Mouse (Mus musculus) CD4-positive helper T cell, adult 2 months (primary cell): Measurements from ENCODE around the gene Prkaca.
"Not testable (repeated sequence)": the region's sequence is repeated elsewhere in the genome, so short reads cannot be mapped to it uniquely, and the experiment has no call there.

Experiments used
- DNase-seq: peaks from one replicate; pipeline ENCODE4 v3.0.0-alpha.2; 2012; ENCODE audit warnings: low read depth, missing footprints, low spot score

Prkaca gene

DNA sequence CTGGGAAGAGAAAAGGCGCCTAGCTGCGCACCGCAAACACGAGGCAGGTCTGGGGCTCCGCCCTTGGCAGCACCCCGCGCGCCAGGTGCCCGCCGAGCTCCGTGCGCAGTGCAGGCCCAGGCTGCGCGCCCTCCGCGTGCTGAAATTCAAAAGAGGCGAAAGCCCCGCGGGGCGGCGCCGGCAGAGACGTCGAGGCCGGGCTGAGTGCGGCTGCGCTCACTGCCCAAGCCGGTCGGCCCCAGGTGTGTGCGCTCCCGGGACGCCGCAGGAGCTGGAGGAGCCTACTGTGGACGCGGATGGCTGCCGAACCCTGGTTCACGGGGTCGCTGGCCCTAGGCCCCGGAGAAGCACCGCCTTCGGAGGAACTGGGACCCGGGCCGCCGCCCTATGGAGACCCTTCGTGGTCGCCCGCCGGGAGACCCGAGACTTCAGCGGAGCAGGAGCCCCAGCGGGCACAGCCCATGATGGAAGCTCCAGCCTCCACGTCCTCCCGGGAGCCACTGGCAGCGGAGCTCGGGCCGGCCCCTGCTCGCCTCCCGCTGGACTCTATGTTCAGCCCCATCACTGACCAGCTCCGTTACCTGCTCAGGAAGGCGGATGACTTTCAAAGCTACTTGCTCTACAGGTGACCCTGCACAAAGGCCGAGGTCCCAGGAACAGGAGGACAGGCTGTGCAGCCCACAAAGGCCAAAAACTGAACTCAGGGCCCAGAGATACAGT is 28.6 kb downstream of the Prkaca start, which contains the start of gene 1700067K01Rik:
1700067K01Rik (plus strand) TSS at position 222 of the 720 bp plus-strand sequence.
- DNase-seq: no peak

- DNase-seq: no peak
Observed at GRCm38 (mm10) chr8:84002957-84003611, 30.3 kb downstream of the Prkaca start.

- no peak for DNase-seq
Observed at GRCm38 (mm10) chr8:84003612-84004246, 30.9 kb downstream of the Prkaca start.

GRCm38 (mm10) chr8:84004533-84005201 is 31.9 kb downstream of the Prkaca start:
- peak; percentile 98 for DNase-seq

- not testable (repeated sequence) for DNase-seq
Observed at GRCm38 (mm10) chr8:84005502-84005901, 32.7 kb downstream of the Prkaca start.

GRCm38 (mm10) chr8:84008362-84008761 is 35.6 kb downstream of the Prkaca start:
- no peak for DNase-seq

GRCm38 (mm10) chr8:84009876-84010275 is 37.1 kb downstream of the Prkaca start:
- peak; percentile 79 for DNase-seq

- DNase-seq: peak; percentile 82
Observed at GRCm38 (mm10) chr8:84010625-84011611, 38.1 kb downstream of the Prkaca start.

- peak; percentile 67 for DNase-seq
Observed at GRCm38 (mm10) chr8:84011705-84012498, 39.1 kb downstream of the Prkaca start, which contains the start of gene 2210011C24Rik. TSS of gene 2210011C24Rik (minus strand) at chr8:84012171.

- no peak for DNase-seq
Observed at GRCm38 (mm10) chr8:84012499-84013165, 39.8 kb downstream of the Prkaca start.

DNA sequence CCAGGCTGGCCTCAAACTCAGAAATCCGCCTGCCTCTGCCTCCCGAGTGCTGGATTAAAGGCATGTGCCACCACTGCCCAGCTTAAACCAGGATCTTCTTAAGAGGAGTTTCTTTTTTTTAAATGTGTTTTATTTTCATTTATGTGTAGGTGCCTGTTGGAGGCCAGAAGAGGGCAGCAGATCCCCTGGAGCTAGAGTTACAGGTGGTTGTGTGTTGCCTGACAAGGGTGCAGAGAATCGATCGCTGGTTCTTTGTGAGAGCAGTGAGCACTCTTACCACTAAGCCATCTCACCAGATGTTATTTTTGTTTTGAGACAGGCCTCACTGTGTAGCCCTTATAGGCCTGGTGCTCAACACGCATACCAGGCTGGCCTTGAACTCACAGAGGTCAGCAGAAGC is 43.0 kb downstream of the Prkaca start:
- no peak for DNase-seq

DNA sequence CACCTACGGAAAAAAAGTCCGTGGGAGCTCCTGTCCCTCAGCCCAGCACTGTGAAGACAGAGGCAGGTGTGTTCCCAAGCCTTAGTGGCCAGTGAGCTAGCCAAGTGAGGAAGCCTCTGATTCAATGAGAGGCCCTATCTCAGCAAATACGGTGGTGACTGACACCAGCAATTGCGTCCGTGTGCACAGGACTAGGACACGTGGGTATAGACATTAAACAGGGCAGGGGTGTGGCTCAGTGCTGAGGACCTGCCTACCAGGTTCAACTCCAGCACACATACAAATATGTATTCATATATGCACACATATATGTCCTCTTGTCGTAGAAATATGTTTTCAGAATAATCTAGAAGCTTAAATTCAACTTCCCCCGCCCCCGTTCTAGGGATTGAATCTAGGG is 46.9 kb downstream of the Prkaca start:
- DNase-seq: no peak

DNA sequence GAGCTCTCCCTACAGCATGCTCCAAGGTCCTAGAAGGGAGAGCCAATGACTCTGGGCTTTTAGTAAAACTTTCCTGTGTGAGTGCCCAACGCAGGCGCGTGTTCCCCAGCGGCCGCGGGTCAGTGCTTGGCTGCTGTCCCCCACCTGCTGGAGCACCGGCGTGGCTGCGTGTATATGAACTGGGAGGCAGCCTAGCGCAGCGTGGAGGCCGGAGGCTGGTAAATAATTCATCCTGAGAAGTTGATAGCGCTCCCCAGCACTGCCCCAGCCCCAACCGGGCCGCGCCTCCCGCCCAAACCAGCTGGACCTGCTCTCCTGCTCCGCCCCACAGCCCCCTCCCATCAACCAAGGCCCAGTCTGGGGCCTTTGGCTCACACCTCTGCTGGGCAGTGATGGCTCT is 48.3 kb downstream of the Prkaca start, which contains the start of gene Palm3:
Palm3 (plus strand) TSS at position 376 of the 400 bp plus-strand sequence.
- no peak for DNase-seq

- no peak for DNase-seq
Observed at GRCm38 (mm10) chr8:84021569-84021968, 48.8 kb downstream of the Prkaca start.

GRCm38 (mm10) chr8:84023085-84023484 is 50.3 kb downstream of the Prkaca start:
- no peak for DNase-seq

DNA sequence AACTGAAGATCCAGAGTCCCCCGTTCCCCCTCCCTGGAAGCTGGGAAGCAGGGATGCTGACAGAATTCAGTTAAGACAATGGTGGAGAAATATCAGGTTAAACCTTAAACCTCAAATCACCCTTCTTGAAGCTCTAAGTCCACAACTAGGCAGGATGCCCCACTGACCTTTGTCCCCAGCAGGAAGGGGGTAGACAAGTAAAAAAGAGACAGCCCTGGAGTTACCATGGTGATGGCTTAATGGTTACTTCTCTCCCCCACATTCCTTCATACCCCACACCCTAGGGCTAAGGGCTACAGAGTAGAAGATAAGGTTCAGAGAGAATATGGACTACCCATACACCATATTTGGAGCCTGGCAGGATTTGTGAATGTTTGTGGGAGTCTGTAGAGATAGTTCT is 50.8 kb downstream of the Prkaca start:
- DNase-seq: no peak

DNA sequence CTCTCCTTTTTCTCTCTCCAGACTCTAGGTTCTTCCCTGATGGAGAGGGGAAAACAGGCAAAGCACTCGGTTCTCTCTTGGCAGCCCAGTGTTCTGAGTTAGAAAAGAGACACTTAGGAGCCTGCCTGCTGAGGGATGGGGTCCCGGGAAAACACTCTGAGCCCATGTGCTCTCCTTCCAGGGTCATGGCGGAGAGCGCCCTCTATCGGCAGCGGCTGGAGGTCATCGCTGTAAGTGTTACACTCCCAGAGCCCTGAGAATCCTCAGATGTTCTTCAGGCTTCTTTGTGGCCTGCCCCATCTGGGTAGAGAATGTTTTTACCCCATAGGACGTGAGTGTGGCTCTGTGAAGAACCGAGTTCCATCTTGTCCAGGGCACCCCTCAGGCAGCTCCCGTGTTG is 51.4 kb downstream of the Prkaca start:
- DNase-seq: peak; percentile 55

GRCm38 (mm10) chr8:84025863-84026262 is 53.1 kb downstream of the Prkaca start:
- peak; percentile 73 for DNase-seq

GRCm38 (mm10) chr8:84027449-84027848 is 54.7 kb downstream of the Prkaca start:
- peak; percentile 35 for DNase-seq
